Mouse (Mus musculus) kidney, adult 2 months (tissue): ENCODE results near the gene Rplp0. TPM values are rescaled to one million over a fixed set of nuclear protein-coding genes. Genes with fewer than 3 reads are reported as not detected.

ENCODE experiments used
- DNase-seq: peaks from one replicate; pipeline ENCODE4 v3.0.0; 2021
- H3K27ac ChIP-seq: fragments of 200-500 bp; 2 replicates; pipeline ENCODE4 v1.5.1; 2012; ENCODE audit warnings: low read depth, low read length, control low read depth, inconsistent platforms; ENCODE audit not compliant: insufficient read depth
- H3K27me3 ChIP-seq: fragments of 200-500 bp; replicated peaks from 2 replicates; pipeline ENCODE4 v1.6.1; 2012; ENCODE audit warnings: mild to moderate bottlenecking, moderate library complexity, low read length, inconsistent platforms; ENCODE audit not compliant: control insufficient read depth, insufficient read depth
- H3K36me3 ChIP-seq: fragments of 200-500 bp; 2 replicates; pipeline ENCODE4 v1.6.1; 2012; ENCODE audit warnings: mild to moderate bottlenecking, moderate library complexity, low read length, inconsistent platforms; ENCODE audit not compliant: control insufficient read depth, insufficient read depth
- H3K4me1 ChIP-seq: fragments of 200-500 bp; 2 replicates; pipeline ENCODE4 v1.6.1; 2011; ENCODE audit warnings: low read length; ENCODE audit not compliant: control insufficient read depth, insufficient read depth
- H3K4me3 ChIP-seq: fragments of 200-500 bp; 2 replicates; pipeline ENCODE4 v1.5.1; 2011; ENCODE audit warnings: mild to moderate bottlenecking, low read depth, low read length, control low read depth; ENCODE audit not compliant: insufficient read depth
- CTCF ChIP-seq: fragments of 200-500 bp; conservative IDR thresholded peaks from 2 replicates; pipeline ENCODE4 v1.5.1; 2011; ENCODE audit warnings: low read depth, mild to moderate bottlenecking, control low read depth, low read length, moderate library complexity, mixed read lengths; ENCODE audit not compliant: insufficient read depth, insufficient read length
- POLR2A ChIP-seq: fragments of 200-500 bp; IDR thresholded peaks from one replicate; pipeline ENCODE4 v1.6.1; 2011; ENCODE audit warnings: low read depth, low read length, control low read depth
- WGBS: fragments of 180-500 bp; shearing (Covaris S2); methylation state at CpG from one replicate; pipeline ENCODE4 v1.1.7; 2018; 5-methylcytosine and 5-hydroxymethylcytosine counted together
- polyA plus RNA-seq: library from polyadenylated mRNA; depleted of rRNA; stranded (reverse); fragments of >200 nt; gene quantifications from 2 replicates; pipeline ENCODE4 v1.2.3, GENCODE M21; 2012

The Rplp0 gene
- polyA plus RNA-seq, 1 experiment: 1,337 TPM

GRCm38 (mm10) chr5:115534856-115535255, 24.4 kb upstream of the Rplp0 start:
- no peak overlapping the region for H3K4me3 ChIP-seq
- peak; percentile 71 for DNase-seq

GRCm38 (mm10) chr5:115535635-115536034, 23.6 kb upstream of the Rplp0 start:
- no peak for DNase-seq
- Histone ChIP-seq H3K36me3 (no peaks in the 10 kb centered on the region), H3K4me1 (peaks cover 66% of the 10 kb centered on the region), H3K27ac (peak overlapping the region; percentile 43; the same call in 1 of the 2 replicates), H3K4me3 (no peak overlapping the region), H3K27me3 (no peaks in the 10 kb centered on the region)
- TF ChIP-seq CTCF (no peak), POLR2A (no peak)
- 43% methylated on average over 7 of the region's 7 CpGs for WGBS

More at GRCm38 (mm10) chr5:115534856-115535255, 24.4 kb upstream of the Rplp0 start:
- WGBS: 11% methylated on average over 8 of the region's 8 CpGs
- Histone ChIP-seq H3K4me1 (peaks cover 70% of the 10 kb centered on the region), H3K27ac (peak overlapping the region; percentile 43; the same call in 1 of the 2 replicates), H3K36me3 (no peaks in the 10 kb centered on the region), H3K27me3 (no peaks in the 10 kb centered on the region)
- TF ChIP-seq POLR2A (no peak), CTCF (no peak)

- H3K4me3 ChIP-seq: no peak overlapping the region
- H3K27ac ChIP-seq: peak overlapping the region; percentile 1; the same call in 1 of the 2 replicates
- 29% methylated on average over 13 of the region's 13 CpGs for WGBS
Observed at GRCm38 (mm10) chr5:115538017-115538692, 21.1 kb upstream of the Rplp0 start.

GRCm38 (mm10) chr5:115538693-115539043, 20.6 kb upstream of the Rplp0 start:
- Histone ChIP-seq H3K27me3 (no peaks in the 10 kb centered on the region), H3K36me3 (no peaks in the 10 kb centered on the region), H3K4me3 (no peak overlapping the region), H3K4me1 (peaks cover 60% of the 10 kb centered on the region), H3K27ac (peak overlapping the region; percentile 1; the same call in 1 of the 2 replicates)
- peak; percentile 95 for DNase-seq
- TF ChIP-seq CTCF (peak; percentile 95), POLR2A (no peak)
- WGBS: 2% methylated on average over 12 of the region's 12 CpGs

More at GRCm38 (mm10) chr5:115538017-115538692, 21.1 kb upstream of the Rplp0 start:
- Histone ChIP-seq H3K27me3 (no peaks in the 10 kb centered on the region), H3K4me1 (peaks cover 60% of the 10 kb centered on the region), H3K36me3 (no peaks in the 10 kb centered on the region)
- peak; percentile 78 for DNase-seq
- TF ChIP-seq CTCF (no peak), POLR2A (no peak)

GRCm38 (mm10) chr5:115542635-115543384, 16.5 kb upstream of the Rplp0 start:
- peaks cover 36% of the 10 kb centered on the region for H3K4me1 ChIP-seq
- no peak for TF ChIP-seq CTCF
- no peak for TF ChIP-seq POLR2A
- peak overlapping the region; percentile 81 for H3K27ac ChIP-seq
- 12% methylated on average over 19 of the region's 19 CpGs for WGBS
- peaks cover 12% of the 10 kb centered on the region; the same call in 1 of the 2 replicates for H3K36me3 ChIP-seq
- H3K27me3 ChIP-seq: no peaks in the 10 kb centered on the region
- 0 out of 2 replicates have a peak overlapping the region, but pooled peaks have one; percentile 1 for H3K4me3 ChIP-seq
- no peak for DNase-seq

- Histone ChIP-seq H3K36me3 (peaks cover 12% of the 10 kb centered on the region; the same call in 1 of the 2 replicates), H3K4me3 (no peak overlapping the region), H3K4me1 (peaks cover 29% of the 10 kb centered on the region), H3K27me3 (no peaks in the 10 kb centered on the region), H3K27ac (peak overlapping the region; percentile 81)
- peak; percentile 92 for DNase-seq
- 22% methylated on average over 17 of the region's 17 CpGs for WGBS
- TF ChIP-seq POLR2A (no peak), CTCF (no peak)
Observed at GRCm38 (mm10) chr5:115543509-115544253, 15.6 kb upstream of the Rplp0 start.
